Mouse (Mus musculus) Patski (cell line): ENCODE data around the gene Ocel1. TPM values are rescaled to one million over a fixed set of nuclear protein-coding genes. Genes with fewer than 3 reads are reported as not detected.
"Not testable (repeated sequence)": the region's sequence is repeated elsewhere in the genome, so short reads cannot be mapped to it uniquely, and the experiment has no call there.

Source experiments
- ATAC-seq: fragments of 100-300 bp; one replicate; pipeline ENCODE4 v1.8.0; 2021
- CTCF ChIA-PET: fragments of 350-600 bp; sonication (Branson Sonifier 250); formaldehyde crosslinking; loops from one replicate; lab custom pipeline; 2022; ENCODE audit warnings: inconsistent platforms; lab: Charles Lee
- POLR2A ChIA-PET: fragments of 350-600 bp; sonication (Branson Sonifier 250); formaldehyde crosslinking; loops from one replicate; lab custom pipeline; 2022; ENCODE audit warnings: antibody characterized with exemption, inconsistent platforms; lab: Charles Lee
- DNase-seq: peaks from one replicate; pipeline ENCODE4 v3.0.0-alpha.2; 2011; ENCODE audit warnings: low read depth, low spot score
- H3K27me3 ChIP-seq: fragments of 371-371 bp; one replicate; pipeline ENCODE4 v1.5.1; 2021
- CTCF ChIP-seq: fragments of 100-300 bp; IDR thresholded peaks from one replicate; pipeline ENCODE4 v1.5.1; 2021
- in situ Hi-C: fragments of 300-500 bp; cut with MboI; formaldehyde crosslinking; loops from 3 replicates; pipeline ENCODE4 v1.11.1; 2018; ENCODE audit warnings: low pct_unique_long_range_greater_than_20kb, mixed read lengths
- polyA plus RNA-seq: library from polyadenylated mRNA; unstranded; gene quantifications from one replicate; pipeline ENCODE4 v1.2.3, GENCODE M21; 2021

The Ocel1 gene
- polyA plus RNA-seq, result 19.9 TPM

- ATAC-seq (peak; percentile 85), DNase-seq (peak; percentile 90)
- CTCF ChIA-PET, result interaction anchor here (1.1 to 3.0 kb wide), 4 partner anchors 10 to 33 kb away, joined by 3 to 14 read pairs (median 12); partner anchors contain the start of genes Babam1 and Nr2f6
- TF ChIP-seq CTCF, result no peak
- in situ Hi-C loops, result loop anchor here (5.0 to 25.0 kb wide), 2 partner anchors 36 to 484 kb away; partner anchors contain the start of genes Ankle1, Rpl18a and Slc5a5
- POLR2A ChIA-PET, result interaction anchor here (0.6 to 2.4 kb wide), 5 partner anchors 8 to 61 kb away, joined by 3 to 16 read pairs (median 4); partner anchors contain the start of genes Ankle1 and Nr2f6
- no peaks in the 10 kb centered on the region for H3K27me3 ChIP-seq
Measured at GRCm38 (mm10) chr8:71371236-71371848, at the start of gene Ocel1. Gene Ocel1, plus strand, starts transcription at chr8:71371298.

- H3K27me3 ChIP-seq, result no peaks in the 10 kb centered on the region
- ChIA-PET CTCF (no interaction called here), POLR2A (interaction anchor here (1.3 kb wide), 1 partner anchor 29 kb away, joined by 3 read pairs; no protein-coding TSS in a partner anchor)
- DNase-seq (no peak), ATAC-seq (no peak)
- TF ChIP-seq CTCF, result no peak
- in situ Hi-C loops, result no loop called here
Measured at GRCm38 (mm10) chr8:71322939-71323338, 48.2 kb upstream of the Ocel1 start.

DNA sequence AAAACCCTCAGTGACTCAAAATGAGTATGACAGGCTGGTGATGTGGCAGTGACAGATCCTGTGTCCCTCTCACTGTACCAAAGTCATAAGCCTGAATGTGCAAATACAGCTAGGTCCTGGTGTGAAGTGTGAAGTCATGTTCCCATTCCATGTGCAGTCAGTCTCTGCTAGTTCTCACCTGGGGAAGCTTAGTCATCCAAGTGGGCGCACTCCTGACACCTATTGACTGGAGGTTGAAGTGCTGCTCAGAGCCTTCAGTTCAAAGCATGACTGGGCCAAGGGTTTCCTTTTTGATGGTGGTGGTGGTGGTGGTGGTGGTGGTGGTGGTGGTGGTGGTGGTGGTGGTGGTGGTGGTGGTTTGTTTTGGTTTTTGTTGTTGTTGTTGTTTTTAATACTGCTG is 46.2 kb upstream of the Ocel1 start:
- TF ChIP-seq CTCF, result no peak
- POLR2A ChIA-PET, result no interaction called here
- ATAC-seq (no peak), DNase-seq (no peak)
- CTCF ChIA-PET, result interaction anchor here (1.1 to 1.6 kb wide), 2 partner anchors 9 to 29 kb away, joined by 3 read pairs; no protein-coding TSS in a partner anchor
- in situ Hi-C loops, result no loop called here
- no peaks in the 10 kb centered on the region for H3K27me3 ChIP-seq

- CTCF ChIA-PET, ATAC-seq: not testable (repeated sequence)
Measured at GRCm38 (mm10) chr8:71337834-71338233, 33.3 kb upstream of the Ocel1 start.

DNA sequence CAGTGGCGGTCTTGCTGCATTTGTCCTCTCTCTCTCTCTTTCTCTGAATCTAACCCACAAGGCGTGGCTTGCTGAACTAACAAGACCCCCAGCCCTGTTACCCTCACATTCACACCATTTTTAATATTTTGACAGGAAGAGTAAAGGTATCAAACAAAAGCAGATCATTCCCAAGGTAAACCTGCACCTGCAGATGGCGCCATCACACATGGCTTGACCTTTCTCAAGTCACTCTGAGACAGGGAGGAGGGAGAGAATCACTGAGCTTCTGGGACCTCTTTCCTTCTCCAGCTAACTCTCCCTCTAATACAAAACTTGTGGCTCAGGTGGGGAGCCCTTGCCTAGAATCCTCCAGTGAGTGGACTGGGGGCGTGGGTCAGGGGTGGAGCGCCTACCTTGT is 30.5 kb upstream of the Ocel1 start:
- in situ Hi-C loops, result no loop called here
- no peak for ATAC-seq
- TF ChIP-seq CTCF, result no peak
- DNase-seq, result no peak
- H3K27me3 ChIP-seq, result no peaks in the 10 kb centered on the region
- CTCF ChIA-PET, result interaction anchor here (0.7 to 1.4 kb wide), 3 partner anchors 8 to 69 kb away, joined by 3 to 4 read pairs (median 4); partner anchors contain the start of gene Myo9b
- POLR2A ChIA-PET, result no interaction called here

More at GRCm38 (mm10) chr8:71337834-71338233, 33.3 kb upstream of the Ocel1 start:
- H3K27me3 ChIP-seq, POLR2A ChIA-PET, in situ Hi-C loops, DNase-seq: not testable (repeated sequence)

DNA sequence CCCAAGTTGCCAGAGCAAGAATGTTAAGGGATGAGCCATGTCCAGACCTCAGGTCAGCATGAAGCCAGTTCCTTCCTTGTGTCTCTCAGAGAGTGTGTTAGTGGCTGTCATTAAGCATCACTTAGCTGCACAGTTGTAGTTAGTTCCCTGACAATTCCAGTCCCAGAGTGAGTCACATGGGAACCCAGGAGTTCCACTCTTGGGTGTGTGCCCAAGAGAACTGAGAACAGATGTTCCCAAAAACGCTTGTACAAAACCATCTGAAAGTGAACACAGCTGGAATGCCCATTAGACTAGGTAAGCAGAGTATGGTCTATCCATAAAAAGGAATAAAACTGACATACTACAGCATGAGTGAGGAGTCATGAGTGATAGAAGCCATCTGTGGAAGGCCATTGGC is 24.5 kb upstream of the Ocel1 start:
- ChIA-PET CTCF (no interaction called here), POLR2A (no interaction called here)
- H3K27me3 ChIP-seq, result no peaks in the 10 kb centered on the region
- no peak for TF ChIP-seq CTCF
- DNase-seq, result no peak
- ATAC-seq, result no peak
- in situ Hi-C loops, result no loop called here

DNA sequence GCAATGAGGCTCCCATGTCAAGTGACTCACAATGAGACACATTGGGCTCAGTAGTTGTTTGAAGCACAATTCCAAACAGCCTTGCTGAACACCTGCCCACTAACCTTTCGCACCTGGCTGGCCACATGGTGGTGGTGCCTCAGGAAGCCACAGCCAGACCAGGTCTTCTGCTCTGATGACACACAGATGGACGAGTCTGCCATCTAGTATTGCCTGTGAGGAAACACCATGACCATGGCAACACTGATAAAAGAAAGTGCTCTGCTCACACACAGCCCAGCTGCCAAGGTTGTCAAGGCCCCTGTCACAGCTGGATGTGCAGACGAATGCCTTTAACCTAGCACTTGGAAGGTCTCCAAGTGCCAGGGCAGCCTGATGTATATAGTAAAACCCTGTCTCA is 20.0 kb upstream of the Ocel1 start:
- DNase-seq (no peak), ATAC-seq (no peak)
- POLR2A ChIA-PET, result no interaction called here
- TF ChIP-seq CTCF, result no peak
- no peaks in the 10 kb centered on the region for H3K27me3 ChIP-seq
- in situ Hi-C loops, result loop anchor here (25.0 kb wide), 1 partner anchor 464 kb away; the partner anchor contains the start of genes Rpl18a and Slc5a5
- CTCF ChIA-PET, result interaction anchor here (1.4 kb wide), 1 partner anchor 17 kb away, joined by 3 read pairs; no protein-coding TSS in a partner anchor

- TF ChIP-seq CTCF, result no peak
- in situ Hi-C loops, result loop anchor here (25.0 kb wide), 1 partner anchor 464 kb away; the partner anchor contains the start of genes Rpl18a and Slc5a5
- POLR2A ChIA-PET, result no interaction called here
- CTCF ChIA-PET, result no interaction called here
- DNase-seq, result no peak
- no peak for ATAC-seq
- no peaks in the 10 kb centered on the region for H3K27me3 ChIP-seq
Measured at GRCm38 (mm10) chr8:71351520-71351919, 19.6 kb upstream of the Ocel1 start.

- no peaks in the 10 kb centered on the region for H3K27me3 ChIP-seq
- DNase-seq (no peak), ATAC-seq (no peak)
- ChIA-PET POLR2A (no interaction called here), CTCF (no interaction called here)
- in situ Hi-C loops, result loop anchor here (25.0 kb wide), 1 partner anchor 471 kb away; the partner anchor contains the start of genes Rpl18a and Slc5a5
- TF ChIP-seq CTCF, result no peak
Measured at GRCm38 (mm10) chr8:71358026-71358425, 13.1 kb upstream of the Ocel1 start.

- ChIA-PET CTCF (no interaction called here), POLR2A (interaction anchor here (1.1 to 1.6 kb wide), 3 partner anchors 13 to 38 kb away, joined by 3 to 5 read pairs (median 4); no protein-coding TSS in a partner anchor)
- ATAC-seq (peak; percentile 51), DNase-seq (peak; percentile 64)
- TF ChIP-seq CTCF, result no peak
- H3K27me3 ChIP-seq, result no peaks in the 10 kb centered on the region
- in situ Hi-C loops, result loop anchor here (25.0 kb wide), 1 partner anchor 480 kb away; the partner anchor contains the start of genes Rpl18a and Slc5a5
Measured at GRCm38 (mm10) chr8:71366771-71367528, 4.1 kb upstream of the Ocel1 start, which contains the start of gene Use1. Gene Use1, plus strand, starts transcription at chr8:71366848.
